Mouse (Mus musculus) erythroblast, adult 5-6 weeks (primary cell): ENCODE measurements around the gene Slc25a28. TPM values are rescaled to one million over a fixed set of nuclear protein-coding genes. Genes with fewer than 3 reads are reported as not detected.

Experiments used
- ATAC-seq: replicated peaks from 2 replicates; pipeline ENCODE4 v1.8.0; 2016; ENCODE audit warnings: moderate number of reproducible peaks, mild to moderate bottlenecking, moderate TSS enrichment, inconsistent platforms; ENCODE audit not compliant: poor library complexity, low FRiP score, severe bottlenecking
- total RNA-seq, 2 experiments: library from RNA; stranded (forward) in 1 of 2; stranded (reverse) in 1 of 2; fragments of 150-400 nt in 1 of 2; fragments of 200-764, 138-1000 nt in 1 of 2; gene quantifications; 2 replicates each; pipeline versions ENCODE4 v1.2.3 to v1.2.4; 2015 to 2017; ENCODE audit warnings: low replicate concordance in 2 of 2

The Slc25a28 gene
- total RNA-seq, 2 experiments from 2014 or later, result 3.8 to 9.7 TPM

DNA sequence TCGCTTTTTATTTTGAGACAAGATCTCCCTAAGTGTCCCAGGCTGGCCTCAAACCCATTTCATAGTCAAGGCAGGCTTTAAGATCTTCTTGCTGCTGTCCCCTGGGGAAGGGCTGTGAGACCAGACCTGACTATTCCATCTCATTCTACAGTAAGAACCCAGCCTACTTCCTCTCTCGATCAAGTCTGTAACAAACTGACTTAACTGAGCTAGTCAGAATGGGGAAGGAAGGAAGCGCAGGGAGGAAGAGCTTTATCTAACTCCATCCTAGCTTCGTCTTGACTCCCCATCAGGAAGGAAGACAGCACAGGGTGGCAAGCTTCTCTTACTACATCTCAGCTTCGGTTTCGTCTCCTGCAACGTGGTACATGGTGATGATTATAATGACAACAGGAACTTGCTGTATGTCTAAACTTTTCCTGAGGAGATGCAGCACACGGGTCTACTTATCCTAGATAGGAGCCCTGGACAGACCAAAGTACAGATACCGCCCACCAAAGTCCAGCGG is 4.8 kb upstream of the Slc25a28 start:
- ATAC-seq, result no peak

DNA sequence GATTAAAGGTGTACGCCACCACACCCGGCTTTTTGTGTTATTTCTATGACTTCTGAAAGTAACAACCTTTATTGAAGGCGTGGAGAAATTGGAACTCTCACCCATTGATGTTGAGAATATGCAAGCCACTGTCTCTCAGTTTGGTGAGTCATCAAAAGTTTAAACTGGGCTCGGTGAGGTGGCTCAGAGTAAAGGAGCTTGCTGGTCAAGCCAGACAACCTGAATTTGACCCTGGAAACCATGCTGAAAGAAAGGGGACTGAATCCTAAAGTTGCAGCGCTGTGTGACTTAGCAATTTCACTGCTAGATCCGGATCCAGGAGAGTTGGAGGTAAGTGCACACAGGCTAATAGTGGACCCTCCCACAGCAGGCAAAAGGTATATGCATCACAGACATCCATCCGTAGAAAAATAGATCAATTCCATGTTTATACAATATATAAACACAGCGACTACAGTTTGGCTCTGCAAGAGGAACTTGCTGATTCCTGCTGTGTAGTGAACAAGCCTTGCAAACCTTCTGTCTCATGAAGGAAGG is 3.9 kb upstream of the Slc25a28 start:
- ATAC-seq, result no peak

- ATAC-seq, result peak; percentile 30; the same call in 1 of the 2 replicates
Observed at GRCm38 (mm10) chr19:43675525-43676400, 1.1 kb upstream of the Slc25a28 start.

- ATAC-seq, result no peak
Observed at GRCm38 (mm10) chr19:43674316-43674689, 378 bp downstream of the Slc25a28 start.

GRCm38 (mm10) chr19:43673513-43674315 is 967 bp downstream of the Slc25a28 start:
- no peak for ATAC-seq

- no peak for ATAC-seq
Observed at GRCm38 (mm10) chr19:43671054-43671453, 3.6 kb downstream of the Slc25a28 start.

GRCm38 (mm10) chr19:43669136-43669759 is 5.4 kb downstream of the Slc25a28 start:
- ATAC-seq, result no peak

- no peak for ATAC-seq
Observed at GRCm38 (mm10) chr19:43667430-43667809, 7.3 kb downstream of the Slc25a28 start.

- no peak for ATAC-seq
Observed at GRCm38 (mm10) chr19:43666661-43667429, 7.8 kb downstream of the Slc25a28 start.

DNA sequence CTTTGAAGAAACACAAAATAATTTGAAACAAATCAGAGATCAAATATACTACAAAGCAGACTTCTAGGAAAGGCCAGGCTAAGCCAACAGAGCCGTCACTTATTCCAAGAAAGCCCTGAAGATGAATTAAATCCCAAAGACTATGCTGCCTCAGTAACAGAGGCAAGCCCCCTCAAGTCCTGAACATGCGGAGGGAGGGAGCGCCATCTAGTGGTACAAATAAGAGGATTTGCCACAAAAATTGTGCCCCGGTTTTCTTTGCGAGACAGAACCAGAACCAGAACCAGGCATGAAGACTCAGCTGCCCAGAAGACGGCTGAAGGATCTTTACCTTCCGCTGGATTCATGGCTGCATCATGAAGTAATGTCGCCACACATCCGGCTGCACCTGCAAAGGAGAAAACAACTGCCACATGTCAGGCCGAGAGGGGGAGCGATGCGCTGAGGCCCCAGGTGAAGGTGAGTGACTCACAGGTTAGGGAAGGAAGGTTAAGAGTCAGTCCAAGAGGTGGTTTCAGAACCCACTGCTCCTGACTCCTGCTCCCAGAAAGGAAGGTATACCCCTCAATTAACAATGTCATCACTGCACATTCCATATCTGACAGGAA is 9.1 kb downstream of the Slc25a28 start:
- no peak for ATAC-seq

DNA sequence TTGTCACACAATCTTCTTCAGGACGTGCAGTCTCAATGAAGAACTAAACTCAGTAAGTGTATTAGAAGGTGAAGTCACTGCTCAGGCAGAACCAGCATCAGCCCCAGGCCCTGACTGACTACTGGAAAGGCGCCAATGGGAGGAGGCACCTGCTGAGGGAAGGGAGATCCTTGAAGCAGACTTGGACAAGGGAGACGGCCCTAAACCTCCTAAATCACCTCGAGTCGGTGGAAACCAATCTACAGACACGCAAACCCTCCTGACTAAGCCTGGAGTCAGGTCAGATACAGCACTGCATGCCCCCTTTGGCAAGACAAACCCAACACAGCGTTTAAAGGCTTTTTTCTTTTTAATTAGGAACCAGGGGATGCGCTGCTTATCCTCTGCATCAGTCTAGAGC is 11.2 kb downstream of the Slc25a28 start:
- no peak for ATAC-seq

DNA sequence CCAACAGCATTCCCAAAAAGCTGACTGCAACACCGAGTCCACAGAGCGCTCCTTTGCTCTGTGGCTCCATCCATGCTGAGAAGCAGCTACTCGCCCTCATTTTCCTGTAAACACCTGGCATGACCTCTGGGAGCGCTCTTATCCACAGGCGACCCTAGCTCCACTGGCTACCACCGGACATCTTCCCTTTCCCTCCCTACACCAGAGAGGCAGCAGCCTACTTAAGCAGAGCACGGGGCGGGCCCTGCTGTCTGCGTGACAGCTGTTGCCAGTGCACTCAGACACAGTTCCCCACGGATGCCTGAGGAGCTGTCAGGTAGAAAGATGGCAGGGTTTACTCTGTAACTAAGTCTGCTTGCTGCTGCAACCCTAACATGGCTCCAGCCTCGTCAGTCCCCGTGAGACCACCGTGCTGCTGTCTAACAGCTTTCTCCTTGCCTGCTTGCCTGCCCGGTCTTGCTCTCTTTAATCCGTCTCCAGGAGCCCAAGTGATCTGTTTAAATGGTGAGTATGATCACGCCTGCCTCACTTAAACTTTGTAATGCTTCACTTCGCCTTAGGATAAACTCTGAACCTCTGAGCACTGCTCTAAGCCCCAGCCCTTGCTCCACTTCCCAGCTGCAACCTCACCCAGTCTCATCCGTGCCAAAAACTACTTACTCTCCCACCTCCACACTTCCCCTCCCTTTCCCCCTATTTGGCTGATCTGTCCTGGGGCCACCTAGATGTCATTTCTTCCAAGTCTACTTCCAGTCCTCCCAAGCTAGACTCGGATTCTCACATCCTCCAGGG is 12.3 kb downstream of the Slc25a28 start:
- ATAC-seq, result no peak

- ATAC-seq, result no peak
Observed at GRCm38 (mm10) chr19:43660774-43661173, 13.9 kb downstream of the Slc25a28 start.

GRCm38 (mm10) chr19:43659632-43660031 is 15.0 kb downstream of the Slc25a28 start:
- ATAC-seq, result no peak

GRCm38 (mm10) chr19:43655735-43656492 is 18.8 kb downstream of the Slc25a28 start:
- ATAC-seq, result 0 out of 2 replicates have a peak, but pooled peaks have one; percentile 42

GRCm38 (mm10) chr19:43651241-43651785 is 23.4 kb downstream of the Slc25a28 start:
- no peak for ATAC-seq

GRCm38 (mm10) chr19:43648343-43648742 is 26.3 kb downstream of the Slc25a28 start:
- ATAC-seq, result no peak
